Mouse (Mus musculus): ENCODE measurements at regions not wholly inside any gene's neighbourhood (a gene's known extent, or its start where the extent isn't known, plus 50 kb on each side); places are given as distances from the start of the nearest gene placed in this dataset.
"Not testable (repeated sequence)": the region's sequence is repeated elsewhere in the genome, so short reads cannot be mapped to it uniquely, and the experiment has no call there.

- not testable (repeated sequence) for TF ChIP-seq POLR2A (IDR thresholded peaks at IDR 0.05; ENCODE audit: low read depth, low read length); CTCF (conservative IDR thresholded peaks at IDR 0.05; ENCODE audit: insufficient read depth, insufficient read length, low read depth, low read length)
Observed at GRCm38 (mm10) chr12:113994284-113994683, 450.6 kb downstream of the Adam6a start.

Measured in kidney, adult 2 months (tissue).